Mouse (Mus musculus) hindbrain, embryonic 11.5 days (tissue): ENCODE data around the gene Bbof1. TPM values are rescaled to one million over a fixed set of nuclear protein-coding genes. Genes with fewer than 3 reads are reported as not detected.
A peak's percentile ranks its signal among the peaks of the same experiment; 100 is the strongest.

Experiments
- ATAC-seq: fragments of 200-750 bp; cut with Nextera tagmentation; 2 replicates; pipeline ENCODE4 v1.8.0; 2017; ENCODE audit warnings: mild to moderate bottlenecking, moderate TSS enrichment, moderate library complexity; ENCODE audit not compliant: low FRiP score
- DNase-seq: peaks from one replicate; pipeline ENCODE4 v3.0.0-alpha.2; 2015; ENCODE audit warnings: low spot score
- H3K27ac ChIP-seq: fragments of 300-500 bp; sonication (generic); 2 replicates; pipeline ENCODE4 v1.5.1; 2014; ENCODE audit warnings: mild to moderate bottlenecking, low read depth, low read length
- H3K27me3 ChIP-seq: fragments of 300-500 bp; sonication (generic); 2 replicates; pipeline ENCODE4 v1.6.1; 2014; ENCODE audit warnings: mild to moderate bottlenecking, low read length, moderate library complexity, mixed read lengths; ENCODE audit not compliant: control insufficient read depth, insufficient read depth
- H3K36me3 ChIP-seq: fragments of 300-500 bp; sonication (generic); 2 replicates; pipeline ENCODE4 v1.6.1; 2014; ENCODE audit warnings: mild to moderate bottlenecking, low read length, moderate library complexity, mixed read lengths; ENCODE audit not compliant: control insufficient read depth, insufficient read depth
- H3K4me1 ChIP-seq: fragments of 300-500 bp; sonication (generic); replicated peaks from 2 replicates; pipeline ENCODE4 v1.6.1; 2014; ENCODE audit warnings: low read length, mixed read lengths; ENCODE audit not compliant: control insufficient read depth, insufficient read depth
- H3K4me2 ChIP-seq: fragments of 300-500 bp; sonication (generic); replicated peaks from 2 replicates; pipeline ENCODE4 v1.6.1; 2014; ENCODE audit warnings: mild to moderate bottlenecking, low read depth, low read length
- H3K4me3 ChIP-seq: fragments of 300-500 bp; sonication (generic); 2 replicates; pipeline ENCODE4 v1.5.1; 2014; ENCODE audit warnings: low read depth, low read length
- H3K9ac ChIP-seq: fragments of 300-500 bp; sonication (generic); 2 replicates; pipeline ENCODE4 v1.6.1; 2014; ENCODE audit warnings: low read depth, low read length
- H3K9me3 ChIP-seq: fragments of 300-500 bp; sonication (generic); 2 replicates; pipeline ENCODE4 v1.6.1; 2016; ENCODE audit warnings: low read length; ENCODE audit not compliant: control insufficient read depth
- WGBS: fragments of 180-500 bp; shearing (Covaris S2); extraction: QIAGEN DNeasy Blood & Tissue Kit; methylation state at CpG from one replicate; pipeline ENCODE4 v1.1.7; 2014; 5-methylcytosine and 5-hydroxymethylcytosine counted together
- polyA plus RNA-seq: library from polyadenylated mRNA; unstranded; fragments of >200 nt; fragmentation: Nextera tagmentation; extraction: Ambion mirVana; gene quantifications from 2 replicates; pipeline ENCODE4 v1.2.1, GENCODE M21; 2014

The Bbof1 gene
- polyA plus RNA-seq, 1 experiment from 2014 or later = 1.5 TPM

DNA sequence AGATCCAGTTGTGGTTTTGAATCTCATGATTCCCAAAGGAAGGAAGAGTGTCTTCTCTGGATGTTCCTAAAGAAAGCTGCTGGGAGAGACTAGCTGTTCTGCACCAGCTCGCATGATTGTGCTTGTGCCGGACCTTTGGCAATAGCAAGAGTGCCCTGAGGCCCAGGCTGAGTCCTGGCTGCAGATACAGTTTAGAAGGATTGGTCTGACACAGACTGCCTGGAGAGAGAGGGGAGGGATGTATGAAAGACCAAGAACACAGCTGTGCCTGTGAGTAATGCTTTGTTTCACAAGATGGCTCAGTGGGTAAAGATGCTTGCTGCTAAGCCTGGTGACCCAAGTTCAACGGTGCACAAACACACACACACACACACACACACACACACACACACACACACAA, 54.0 kb downstream of the Bbof1 start:
- no peak overlapping the region for H3K4me2 ChIP-seq
- H3K4me1 ChIP-seq = no peaks in the 10 kb centered on the region
- H3K36me3 ChIP-seq = 0 out of 2 replicates have a peak, but pooled peaks cover 3% of the 10 kb centered on the region
- DNase-seq (no peak), ATAC-seq (no peak)
- WGBS = 82% methylated on average over 3 of the region's 3 CpGs
- no peaks in the 10 kb centered on the region for H3K9me3 ChIP-seq
- no peak overlapping the region for H3K27ac ChIP-seq
- no peak overlapping the region for H3K4me3 ChIP-seq
- no peaks in the 10 kb centered on the region for H3K27me3 ChIP-seq
- no peak overlapping the region for H3K9ac ChIP-seq

DNA sequence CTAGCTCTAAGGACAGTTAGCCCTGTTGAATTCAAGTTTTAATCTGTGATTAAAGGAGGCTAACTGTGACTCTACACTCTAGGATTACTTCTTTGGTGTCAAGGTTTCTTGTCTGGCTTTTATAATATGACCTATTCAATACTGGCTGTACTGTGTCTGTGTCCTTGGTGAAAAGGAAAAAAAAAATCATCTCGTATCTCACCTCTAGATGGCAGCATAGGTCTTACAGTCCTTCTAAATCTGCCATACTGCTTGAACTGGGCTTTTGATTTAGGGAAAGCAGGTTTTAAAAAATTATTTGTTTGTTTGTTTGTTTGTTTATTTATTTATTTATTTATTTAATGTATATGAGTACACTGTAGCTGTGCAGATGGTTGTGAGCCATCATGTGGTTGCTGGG, 59.8 kb downstream of the Bbof1 start:
- ATAC-seq = no peak
- Histone ChIP-seq H3K4me3 (no peak overlapping the region), H3K9me3 (no peaks in the 10 kb centered on the region), H3K36me3 (no peaks in the 10 kb centered on the region), H3K27ac (no peak overlapping the region), H3K4me1 (no peaks in the 10 kb centered on the region), H3K27me3 (no peaks in the 10 kb centered on the region), H3K4me2 (no peak overlapping the region), H3K9ac (no peak overlapping the region)
- peak; percentile 65 for DNase-seq
- 0% methylated on average over 1 of the region's 1 CpGs for WGBS

DNA sequence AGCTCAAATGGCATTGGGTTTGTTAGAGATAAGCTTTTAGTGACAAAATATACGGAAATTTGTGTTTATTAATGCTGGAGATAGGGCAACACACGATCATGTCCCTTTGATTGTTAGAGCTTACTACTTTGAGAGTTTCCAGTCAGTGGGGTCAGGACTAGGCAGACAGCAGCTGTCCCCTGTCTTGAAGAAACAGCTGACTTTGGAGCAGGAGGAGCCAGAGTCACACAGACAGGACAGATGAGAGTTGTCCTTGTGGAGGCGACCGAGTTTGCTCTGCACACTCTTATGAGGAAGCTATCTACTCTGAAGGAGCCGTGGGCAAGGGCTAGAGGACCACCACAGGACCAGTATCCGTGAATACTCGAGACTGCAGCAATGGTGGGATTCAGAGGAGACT, 70.1 kb downstream of the Bbof1 start:
- no peak for DNase-seq
- Histone ChIP-seq H3K9ac (no peak overlapping the region), H3K4me2 (no peak overlapping the region), H3K27ac (no peak overlapping the region), H3K36me3 (no peaks in the 10 kb centered on the region), H3K4me3 (no peak overlapping the region), H3K27me3 (peaks cover 2% of the 10 kb centered on the region; the same call in 1 of the 2 replicates), H3K9me3 (no peaks in the 10 kb centered on the region), H3K4me1 (no peaks in the 10 kb centered on the region)
- 92% methylated on average over 7 of the region's 7 CpGs for WGBS
- ATAC-seq = no peak

DNA sequence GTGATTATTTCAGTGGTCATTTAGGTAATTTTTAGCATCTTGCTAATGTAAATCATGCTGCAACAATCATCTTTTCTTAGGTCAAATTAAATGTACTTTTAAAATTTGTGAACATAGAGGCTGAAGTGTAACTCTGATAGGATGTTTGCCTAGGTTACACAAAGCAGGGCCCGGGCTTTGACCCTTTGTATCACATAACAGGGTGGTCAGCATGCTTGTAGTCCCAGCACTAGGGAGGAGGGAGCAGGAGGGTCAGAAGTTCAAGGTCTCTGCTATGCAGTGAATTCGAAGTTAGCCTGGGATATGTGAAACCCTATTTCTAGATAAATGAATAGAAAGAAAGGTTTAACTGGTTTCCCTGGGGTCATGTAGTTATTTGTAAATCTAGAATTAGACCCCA, 72.4 kb downstream of the Bbof1 start:
- no peak overlapping the region for H3K4me2 ChIP-seq
- WGBS = 66% methylated on average over 2 of the region's 2 CpGs
- H3K36me3 ChIP-seq = no peaks in the 10 kb centered on the region
- DNase-seq (no peak), ATAC-seq (no peak)
- no peaks in the 10 kb centered on the region for H3K4me1 ChIP-seq
- no peak overlapping the region for H3K27ac ChIP-seq
- H3K9ac ChIP-seq = no peak overlapping the region
- no peak overlapping the region for H3K4me3 ChIP-seq
- H3K27me3 ChIP-seq = peaks cover 9% of the 10 kb centered on the region; the same call in 1 of the 2 replicates
- no peaks in the 10 kb centered on the region for H3K9me3 ChIP-seq

DNA sequence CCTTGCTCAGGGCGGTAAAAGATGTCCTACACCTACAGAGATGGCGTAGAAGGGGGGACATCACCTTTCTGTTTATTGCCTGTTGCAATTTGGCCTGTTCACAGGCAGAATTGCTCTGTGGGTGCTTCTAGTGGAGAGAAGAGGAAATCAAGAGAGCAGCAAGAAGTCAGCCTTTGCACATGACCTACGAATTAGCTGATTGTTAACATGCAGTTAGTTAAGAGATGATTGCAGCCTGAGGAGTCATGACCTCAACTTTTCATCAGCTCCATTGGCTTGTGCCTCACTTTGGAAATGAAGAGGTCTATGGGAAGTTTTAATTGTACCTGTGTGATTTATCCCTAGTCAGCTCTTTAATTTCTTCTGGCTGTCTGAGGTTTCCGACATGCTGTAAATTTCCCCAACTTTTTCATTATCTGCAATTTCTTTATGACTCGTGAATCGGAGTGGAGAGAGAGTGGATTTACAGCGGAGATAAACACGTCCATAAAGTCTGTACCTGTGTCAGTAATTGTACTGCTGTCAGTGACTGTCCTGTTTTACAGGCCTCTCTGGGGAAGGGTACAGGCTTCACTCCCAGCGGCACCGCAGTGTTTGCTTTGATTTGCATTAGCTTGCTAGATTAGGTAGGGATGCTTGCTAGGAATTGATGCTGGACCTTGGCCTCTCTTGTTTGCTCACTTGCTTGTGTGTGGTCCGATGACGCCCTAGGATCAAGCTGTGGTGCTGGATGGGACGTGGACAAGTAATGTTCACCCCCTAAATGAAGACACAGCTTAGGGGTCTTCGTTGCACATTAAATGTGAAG, 74.1 kb downstream of the Bbof1 start:
- Histone ChIP-seq H3K27me3 (peaks cover 9% of the 10 kb centered on the region; the same call in 1 of the 2 replicates), H3K27ac (no peak overlapping the region), H3K4me1 (peaks cover 4% of the 10 kb centered on the region; the same call in 1 of the 2 replicates), H3K9ac (no peak overlapping the region), H3K4me2 (no peak overlapping the region), H3K9me3 (no peaks in the 10 kb centered on the region), H3K36me3 (no peaks in the 10 kb centered on the region), H3K4me3 (no peak overlapping the region)
- ATAC-seq = no peak
- 93% methylated on average over 14 of the region's 14 CpGs for WGBS
- DNase-seq = no peak

DNA sequence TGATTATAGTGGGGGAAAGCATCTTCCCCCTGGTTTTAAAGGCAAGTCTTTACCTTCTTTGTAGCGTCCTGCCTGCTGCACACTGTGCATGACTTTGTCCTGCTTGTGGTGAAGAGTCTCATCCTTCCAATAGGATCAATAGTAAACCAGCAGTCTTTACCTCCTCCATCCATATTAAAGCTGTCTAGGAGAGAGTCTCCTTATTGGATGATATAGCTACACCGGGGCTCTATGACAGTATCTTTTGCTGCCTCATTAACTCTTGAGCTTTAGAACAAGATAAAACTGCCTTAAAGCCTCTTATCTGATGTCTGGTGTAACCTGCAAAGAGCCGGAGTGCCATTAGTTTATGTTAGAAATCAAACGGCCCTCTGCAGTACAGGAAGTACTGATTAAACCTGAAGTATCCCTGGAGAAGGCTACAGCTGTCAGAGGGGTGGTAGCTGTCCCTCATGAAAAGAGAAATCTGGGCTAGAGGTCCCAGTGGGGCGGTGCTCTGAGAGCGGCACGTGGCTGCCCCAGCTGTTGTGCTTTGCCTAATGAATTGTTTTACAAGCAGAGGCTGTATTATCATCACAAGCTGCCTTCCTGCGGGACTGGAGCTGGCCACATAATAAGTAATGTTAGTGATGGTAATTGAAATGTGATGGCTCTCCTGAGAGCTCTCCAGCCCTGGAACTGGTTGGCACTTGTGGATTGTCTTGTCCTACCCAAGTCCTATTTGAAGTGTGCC, 78.6 kb downstream of the Bbof1 start:
- no peaks in the 10 kb centered on the region for H3K9me3 ChIP-seq
- H3K27me3 ChIP-seq = peaks cover 12% of the 10 kb centered on the region
- peak; percentile 80 for DNase-seq
- peak; percentile 93 for ATAC-seq
- no peak overlapping the region for H3K4me3 ChIP-seq
- WGBS = 37% methylated on average over 8 of the region's 8 CpGs
- no peaks in the 10 kb centered on the region for H3K36me3 ChIP-seq
- H3K4me1 ChIP-seq = peaks cover 4% of the 10 kb centered on the region; the same call in 1 of the 2 replicates
- H3K4me2 ChIP-seq = no peak overlapping the region
- no peak overlapping the region for H3K9ac ChIP-seq
- 0 out of 2 replicates have a peak overlapping the region, but pooled peaks have one; percentile 1 for H3K27ac ChIP-seq

Other genes starting within 250 kb of the Bbof1 start
- 4.2 and 6.1 TPM in 2 replicates for gene Elmsan1, start 190.2 kb upstream of the Bbof1 start, polyA plus RNA-seq
- gene Ptgr2, start 123.8 kb upstream of the Bbof1 start, polyA plus RNA-seq = 16.0 and 17.9 TPM in 2 replicates
- 126 TPM in 2 replicates for gene Zfp410, start 92.2 kb upstream of the Bbof1 start, polyA plus RNA-seq
- 39.0 and 42.2 TPM in 2 replicates for gene Coq6, start 47.4 kb upstream of the Bbof1 start, polyA plus RNA-seq
- 8.7 and 11.2 TPM in 2 replicates for gene Fam161b, start 47.2 kb upstream of the Bbof1 start, polyA plus RNA-seq
- gene Entpd5, start within 50 bp of the Bbof1 start, polyA plus RNA-seq = 10.6 and 12.0 TPM in 2 replicates
- gene Rnf113a2, start 8.1 kb downstream of the Bbof1 start, polyA plus RNA-seq = 30.2 and 33.9 TPM in 2 replicates
- 25.4 and 25.9 TPM in 2 replicates for gene Aldh6a1, start 41.9 kb downstream of the Bbof1 start, polyA plus RNA-seq
- gene Lin52, start 42.4 kb downstream of the Bbof1 start, polyA plus RNA-seq = 32.8 and 35.9 TPM in 2 replicates
- gene Vsx2, start 160.7 kb downstream of the Bbof1 start, polyA plus RNA-seq = 5.6 and 10.1 TPM in 2 replicates
- gene Abcd4, start 208.3 kb downstream of the Bbof1 start, polyA plus RNA-seq = 6.4 and 7.9 TPM in 2 replicates
- gene Vrtn, start 231.9 kb downstream of the Bbof1 start, polyA plus RNA-seq = not detected in 2 replicates